ENCODE assay signal across 10 mouse cellular contexts in the genomic region with DNA sequence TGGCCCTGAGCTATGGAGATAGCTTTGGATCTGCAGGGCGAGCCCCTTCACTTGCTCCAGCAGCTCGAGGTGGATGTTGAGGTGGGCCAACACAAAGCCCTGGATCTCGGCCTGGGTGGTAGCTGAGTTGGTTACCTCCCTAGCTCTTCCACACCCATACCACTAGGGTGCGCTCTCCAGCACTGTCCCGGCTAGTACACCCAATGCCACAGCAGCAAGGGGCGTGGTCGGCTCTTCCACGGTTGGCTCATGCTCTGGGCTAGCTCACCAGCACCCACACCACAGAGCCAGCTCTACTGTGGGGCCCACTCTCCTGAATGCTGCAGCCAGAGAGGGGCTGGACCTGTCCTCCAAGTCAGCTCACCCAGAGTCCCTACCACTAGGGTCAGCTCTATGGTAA. TPM values are rescaled to one million over a fixed set of nuclear protein-coding genes. Genes with fewer than 3 reads are reported as not detected.
DNase-seq lines count a peak whose midpoint lies in the region; ATAC-seq and TF ChIP-seq lines count a peak whose summit lies in the region.
"Had no signal": no experiment of that assay in that cellular context is flagged by ENCODE, and none has a peak within 500 bp of the region (broad histone marks: within the 10 kb centered on the region; RNA-seq: fewer than 3 reads in every experiment).

No protein-coding gene starts in this region.

- 12% methylated on average over 8 of the region's 8 CpGs for WGBS in hindbrain, postnatal 0 days
- WGBS in hindbrain, embryonic 12.5 days = 8% methylated on average over 8 of the region's 8 CpGs

- in situ Hi-C loops in ES-E14 (cut with MboI; ENCODE audit: low sequenced_read_pairs in 2 of 2, unreplicated experiment in 2 of 2) = no loop called here

- peak; percentile 57 for TF ChIP-seq CTCF in hindbrain, postnatal 0 days (IDR thresholded peaks at IDR 0.05; ENCODE audit: low read depth)

- ATAC-seq in hindbrain, postnatal 0 days = no peak
- no peak for ATAC-seq in hindbrain, embryonic 12.5 days (ENCODE audit: low FRiP score)

- H3K4me1 ChIP-seq in hindbrain, postnatal 0 days (ENCODE audit: insufficient read depth, low read length) = no peaks in the 10 kb centered on the region
- H3K4me1 ChIP-seq in hindbrain, embryonic 12.5 days = no peaks in the 10 kb centered on the region
- H3K4me1 ChIP-seq in ES-E14 (ENCODE audit: control insufficient read depth in 2 of 2, insufficient read depth in 2 of 2, low read length in 2 of 2, poor library complexity in 1 of 2) = no peaks in the 10 kb centered on the region
- H3K4me1 ChIP-seq: embryonic facial prominence, embryonic 13.5 days had no signal

- no peak overlapping the region for H3K9ac ChIP-seq in hindbrain, postnatal 0 days (replicated peaks; ENCODE audit: low read length)
- H3K9ac ChIP-seq in hindbrain, embryonic 12.5 days = no peak overlapping the region
- H3K9ac ChIP-seq in ES-E14 (ENCODE audit: insufficient read depth, low read depth, low read length, poor library complexity, severe bottlenecking) = no peak overlapping the region
- H3K9ac ChIP-seq: embryonic facial prominence, embryonic 13.5 days had no signal

- H3K27ac ChIP-seq in hindbrain, postnatal 0 days = no peak overlapping the region
- H3K27ac ChIP-seq in hindbrain, embryonic 12.5 days = no peak overlapping the region
- no peak overlapping the region for H3K27ac ChIP-seq in ES-E14 (ENCODE audit: insufficient read depth, low read depth, low read length, poor library complexity, severe bottlenecking)
- H3K27ac ChIP-seq: embryonic facial prominence, embryonic 13.5 days; macrophage had no signal

- H3K4me3 ChIP-seq in hindbrain, postnatal 0 days (ENCODE audit: low read length) = no peak overlapping the region
- no peak overlapping the region for H3K4me3 ChIP-seq in hindbrain, embryonic 12.5 days
- no peak overlapping the region; a peak in 1 of 4 replicates for H3K4me3 ChIP-seq in ES-E14 (ENCODE audit: insufficient read depth in 1 of 2, low read depth in 1 of 2, low read length in 2 of 2, poor library complexity in 1 of 2, severe bottlenecking in 1 of 2)
- H3K4me3 ChIP-seq: embryonic facial prominence, embryonic 13.5 days had no signal

- H3K9me3 ChIP-seq in hindbrain, postnatal 0 days (ENCODE audit: low read length) = no peaks in the 10 kb centered on the region
- no peaks in the 10 kb centered on the region for H3K9me3 ChIP-seq in hindbrain, embryonic 12.5 days (replicated peaks)
- H3K9me3 ChIP-seq in ES-E14 (ENCODE audit: control insufficient read depth, insufficient read depth, low read depth, low read length) = no peaks in the 10 kb centered on the region
- H3K9me3 ChIP-seq: embryonic facial prominence, embryonic 13.5 days had no signal

- peak; percentile 16 for DNase-seq in hindbrain, postnatal 0 days (ENCODE audit: low spot score)
- peak; percentile 77 for DNase-seq in ES-E14 (ENCODE audit: low read depth, low spot score)
- DNase-seq in c-Kit-positive CD71-positive TER-119-positive erythroid progenitor cells, embryonic 14.5 days (ENCODE audit: low spot score) = peak; percentile 55
- DNase-seq in induced T-regulatory cell, adult 2 months (ENCODE audit: low read depth) = peak; percentile 72
- DNase-seq in lung, postnatal 10 days = peak; percentile 76
- DNase-seq in spleen, postnatal 4 days (ENCODE audit: low spot score in 2 of 2) = peak; percentile 62 to 81
- DNase-seq in frontal cortex, postnatal 25 days (ENCODE audit: low spot score in 2 of 2) = no peak

- H3K36me3 ChIP-seq in hindbrain, postnatal 0 days (ENCODE audit: insufficient read depth, low read length) = no peaks in the 10 kb centered on the region
- no peaks in the 10 kb centered on the region for H3K36me3 ChIP-seq in hindbrain, embryonic 12.5 days
- no peaks in the 10 kb centered on the region for H3K36me3 ChIP-seq in ES-E14 (ENCODE audit: control insufficient read depth, insufficient read depth, low read length, poor library complexity, severe bottlenecking)
- H3K36me3 ChIP-seq: embryonic facial prominence, embryonic 13.5 days had no signal

- H3K27me3 ChIP-seq in hindbrain, postnatal 0 days (ENCODE audit: insufficient read depth, low read length) = 0 out of 2 replicates have a peak, but pooled peaks cover 4% of the 10 kb centered on the region
- H3K27me3 ChIP-seq in hindbrain, embryonic 12.5 days = peaks cover 47% of the 10 kb centered on the region

- no peak overlapping the region for H3K4me2 ChIP-seq in hindbrain, postnatal 0 days (ENCODE audit: low read depth, low read length)
- no peak overlapping the region for H3K4me2 ChIP-seq in hindbrain, embryonic 12.5 days (replicated peaks)
- H3K4me2 ChIP-seq: embryonic facial prominence, embryonic 13.5 days had no signal

TF ChIP-seq in ES-E14, 5 proteins besides CTCF, POLR2A, EP300 and RAD21:
- no peak for TF ChIP-seq CHD2 (IDR thresholded peaks at IDR 0.05; ENCODE audit: low read depth, low read length)
- no peak for TF ChIP-seq ZNF384 (IDR thresholded peaks at IDR 0.05; ENCODE audit: low read depth, low read length)
- TF ChIP-seq MAFK (IDR thresholded peaks at IDR 0.05; ENCODE audit: insufficient read depth, low read depth, low read length) = no peak

RNA-seq across cellular contexts. Expression of a gene that starts 6.0 kb away (rescaled TPM):
- total RNA-seq in hindbrain, postnatal 0 days (2014; rRNA removed) = 0.14 and 1.4 TPM in 2 replicates
- polyA plus RNA-seq in hindbrain, postnatal 0 days (2015; fragmentation: Nextera tagmentation; extraction: Ambion mirVana) = not detected in 2 replicates
- 0.87 and 0.93 TPM in 2 replicates for polyA plus RNA-seq in hindbrain, embryonic 12.5 days (2016; fragmentation: Nextera tagmentation; extraction: Ambion mirVana)
- total RNA-seq in ES-E14 (2012; rRNA removed) = 0.27 and 0.69 TPM in 2 replicates
- polyA plus RNA-seq: macrophage had no signal

RNA-seq across cellular contexts. Expression of a gene that starts 58.4 kb away (rescaled TPM):
- 0.36 and 0.63 TPM in 2 replicates for total RNA-seq in hindbrain, postnatal 0 days (2014; rRNA removed)
- polyA plus RNA-seq in hindbrain, postnatal 0 days (2015; fragmentation: Nextera tagmentation; extraction: Ambion mirVana) = 0.32 and 0.33 TPM in 2 replicates
- 0.70 and 0.71 TPM in 2 replicates for polyA plus RNA-seq in hindbrain, embryonic 12.5 days (2016; fragmentation: Nextera tagmentation; extraction: Ambion mirVana)
- total RNA-seq in ES-E14 (2012; rRNA removed) = 0.54 and 0.90 TPM in 2 replicates

Comparison
In these comparisons a context has a peak if more than half of its experiments do, and no peak if none do; other contexts are left out.
1. DNase-seq: peak in hindbrain, postnatal 0 days (single experiment), ES-E14 (single experiment), c-Kit-positive CD71-positive TER-119-positive erythroid progenitor cells, embryonic 14.5 days (single experiment), induced T-regulatory cell, adult 2 months (single experiment), lung, postnatal 10 days (single experiment) and spleen, postnatal 4 days (2 of 2); none in frontal cortex, postnatal 25 days (0 of 2).